Mouse (Mus musculus) heart, embryonic 11.5 days (tissue): ENCODE data around the gene Gulp1. TPM values are rescaled to one million over a fixed set of nuclear protein-coding genes. Genes with fewer than 3 reads are reported as not detected.

Experiments used
- ATAC-seq: fragments of 200-750 bp; cut with Nextera tagmentation; replicated peaks from 2 replicates; pipeline ENCODE4 v1.8.0; 2017; ENCODE audit warnings: moderate library complexity; ENCODE audit not compliant: insufficient number of reproducible peaks, low FRiP score, low TSS enrichment
- H3K27ac ChIP-seq: fragments of 300-500 bp; sonication (generic); 2 replicates; pipeline ENCODE4 v1.5.1; 2014; ENCODE audit warnings: mild to moderate bottlenecking, low read depth, low read length
- H3K27me3 ChIP-seq: fragments of 300-500 bp; sonication (generic); 2 replicates; pipeline ENCODE4 v1.6.1; 2014; ENCODE audit warnings: mild to moderate bottlenecking, low read length, mixed read lengths; ENCODE audit not compliant: control insufficient read depth, insufficient read depth
- H3K36me3 ChIP-seq: fragments of 300-500 bp; sonication (generic); 2 replicates; pipeline ENCODE4 v1.6.1; 2014; ENCODE audit warnings: mild to moderate bottlenecking, low read length, moderate library complexity, mixed read lengths; ENCODE audit not compliant: control insufficient read depth, insufficient read depth
- H3K4me1 ChIP-seq: fragments of 300-500 bp; sonication (generic); 2 replicates; pipeline ENCODE4 v1.6.1; 2014; ENCODE audit warnings: low read length; ENCODE audit not compliant: control insufficient read depth, insufficient read depth
- H3K4me2 ChIP-seq: fragments of 300-500 bp; sonication (generic); 2 replicates; pipeline ENCODE4 v1.6.1; 2014; ENCODE audit warnings: mild to moderate bottlenecking, moderate library complexity
- H3K4me3 ChIP-seq: fragments of 300-500 bp; sonication (generic); 2 replicates; pipeline ENCODE4 v1.5.1; 2014; ENCODE audit warnings: low read depth, low read length
- H3K9ac ChIP-seq: fragments of 300-500 bp; sonication (generic); 2 replicates; pipeline ENCODE4 v1.6.1; 2014; ENCODE audit warnings: mild to moderate bottlenecking, low read depth, low read length, moderate library complexity
- H3K9me3 ChIP-seq: fragments of 300-500 bp; sonication (generic); replicated peaks from 2 replicates; pipeline ENCODE4 v1.6.1; 2016; ENCODE audit warnings: low read length; ENCODE audit not compliant: control insufficient read depth
- WGBS: fragments of 180-500 bp; shearing (Covaris S2); extraction: QIAGEN DNeasy Blood & Tissue Kit; methylation state at CpG from one replicate; pipeline ENCODE4 v1.1.7; 2014; ENCODE audit not compliant: insufficient replicate concordance; 5-methylcytosine and 5-hydroxymethylcytosine counted together
- polyA plus RNA-seq: library from polyadenylated mRNA; unstranded; fragments of >200 nt; fragmentation: Nextera tagmentation; extraction: Ambion mirVana; gene quantifications from 2 replicates; pipeline ENCODE4 v1.2.1, GENCODE M21; 2014

The Gulp1 gene
- polyA plus RNA-seq, 1 experiment from 2014 or later = 20.0 TPM

GRCm38 (mm10) chr1:44580390-44580789 lies 29.1 kb downstream of the Gulp1 start:
- H3K27ac ChIP-seq = no peak overlapping the region
- no peaks in the 10 kb centered on the region for H3K9me3 ChIP-seq
- H3K4me1 ChIP-seq = peaks cover 8% of the 10 kb centered on the region
- H3K9ac ChIP-seq = no peak overlapping the region
- no peak for ATAC-seq
- no peaks in the 10 kb centered on the region for H3K27me3 ChIP-seq
- 75% methylated on average over 3 of the region's 3 CpGs for WGBS
- H3K36me3 ChIP-seq = no peaks in the 10 kb centered on the region
- no peak overlapping the region for H3K4me3 ChIP-seq
- no peak overlapping the region for H3K4me2 ChIP-seq

DNA sequence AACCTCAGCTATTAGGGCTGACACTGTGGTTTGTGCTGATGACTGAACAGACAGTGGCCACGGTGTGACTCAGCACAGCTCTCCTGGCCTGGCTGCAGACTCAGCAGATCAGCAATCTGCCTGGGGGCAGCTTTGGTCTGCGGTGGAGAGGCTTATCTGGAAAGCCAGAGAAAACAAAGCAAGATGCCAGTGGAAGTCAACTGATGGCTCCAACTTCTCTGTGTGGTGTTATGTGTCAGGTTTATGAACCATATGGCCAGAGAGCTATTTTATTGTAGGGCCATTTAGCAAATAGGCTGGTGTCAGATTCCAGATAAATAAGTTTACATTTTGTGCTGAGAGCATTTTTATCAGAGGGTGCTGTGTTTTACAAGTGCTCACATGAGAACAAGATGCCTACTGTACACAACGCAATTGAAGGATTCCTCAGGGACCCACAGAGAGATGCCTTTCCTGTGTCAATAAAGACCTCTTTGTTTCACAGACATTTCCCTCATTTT lies 33.6 kb downstream of the Gulp1 start:
- no peak overlapping the region for H3K4me2 ChIP-seq
- H3K27ac ChIP-seq = no peak overlapping the region
- H3K4me1 ChIP-seq = peaks cover 9% of the 10 kb centered on the region
- WGBS = 5% methylated on average over 3 of the region's 3 CpGs
- H3K4me3 ChIP-seq = no peak overlapping the region
- H3K9ac ChIP-seq = no peak overlapping the region
- H3K9me3 ChIP-seq = no peaks in the 10 kb centered on the region
- H3K27me3 ChIP-seq = no peaks in the 10 kb centered on the region
- ATAC-seq = peak; percentile 76; the same call in 1 of the 2 replicates
- no peaks in the 10 kb centered on the region for H3K36me3 ChIP-seq

DNA sequence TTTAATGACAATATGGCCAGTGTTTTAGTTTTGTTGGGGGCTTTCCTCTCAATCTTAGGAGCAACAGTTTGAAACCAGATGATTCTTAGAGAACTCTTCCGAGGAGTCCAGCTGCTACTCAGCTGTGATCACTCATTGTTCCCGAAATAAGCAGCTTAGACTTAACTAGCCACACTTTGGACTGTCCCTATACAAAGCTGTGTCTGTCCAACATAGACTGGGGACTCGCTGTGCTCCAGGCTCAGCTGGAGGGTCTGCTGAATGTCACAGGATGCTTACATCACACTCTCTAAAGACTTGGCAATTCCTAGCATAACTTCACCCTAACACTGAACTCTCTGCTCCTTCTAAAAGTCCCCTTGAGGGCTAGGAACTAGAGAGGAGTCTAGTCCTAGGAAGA lies 40.4 kb downstream of the Gulp1 start:
- H3K27me3 ChIP-seq = no peaks in the 10 kb centered on the region
- H3K27ac ChIP-seq = peak overlapping the region; percentile 66; the same call in 1 of the 2 replicates
- peaks cover 7% of the 10 kb centered on the region; the same call in 1 of the 2 replicates for H3K4me1 ChIP-seq
- H3K4me2 ChIP-seq = no peak overlapping the region
- no peak; the same call in 1 of the 2 replicates for ATAC-seq
- no peak overlapping the region for H3K9ac ChIP-seq
- WGBS = 14% methylated on average over 3 of the region's 3 CpGs
- no peaks in the 10 kb centered on the region for H3K36me3 ChIP-seq
- no peaks in the 10 kb centered on the region for H3K9me3 ChIP-seq
- H3K4me3 ChIP-seq = no peak overlapping the region

DNA sequence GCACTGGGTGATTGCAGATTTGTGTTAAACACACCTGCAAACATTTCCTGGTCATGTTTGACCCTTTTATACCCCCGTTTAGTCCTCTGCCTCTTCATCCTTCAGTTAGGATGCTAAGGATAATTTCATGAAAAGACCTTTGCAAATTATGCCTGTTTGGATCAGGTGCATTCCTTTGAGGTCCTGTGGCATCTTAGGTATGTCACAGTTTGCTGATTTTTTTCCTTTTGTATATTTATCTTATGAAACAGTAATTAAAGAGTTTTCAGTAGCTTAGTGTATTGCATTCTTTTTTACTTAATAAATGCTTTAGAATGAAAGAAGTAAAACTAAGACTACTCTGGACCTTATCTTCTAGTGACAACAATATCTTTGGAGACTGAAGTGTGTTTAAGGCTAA lies 41.8 kb downstream of the Gulp1 start:
- Histone ChIP-seq H3K4me3 (no peak overlapping the region), H3K4me2 (no peak overlapping the region), H3K36me3 (no peaks in the 10 kb centered on the region), H3K4me1 (peaks cover 7% of the 10 kb centered on the region; the same call in 1 of the 2 replicates), H3K27me3 (no peaks in the 10 kb centered on the region), H3K9ac (no peak overlapping the region), H3K27ac (no peak overlapping the region), H3K9me3 (no peaks in the 10 kb centered on the region)
- 76% methylated on average over 1 of the region's 1 CpGs for WGBS
- ATAC-seq = no peak

DNA sequence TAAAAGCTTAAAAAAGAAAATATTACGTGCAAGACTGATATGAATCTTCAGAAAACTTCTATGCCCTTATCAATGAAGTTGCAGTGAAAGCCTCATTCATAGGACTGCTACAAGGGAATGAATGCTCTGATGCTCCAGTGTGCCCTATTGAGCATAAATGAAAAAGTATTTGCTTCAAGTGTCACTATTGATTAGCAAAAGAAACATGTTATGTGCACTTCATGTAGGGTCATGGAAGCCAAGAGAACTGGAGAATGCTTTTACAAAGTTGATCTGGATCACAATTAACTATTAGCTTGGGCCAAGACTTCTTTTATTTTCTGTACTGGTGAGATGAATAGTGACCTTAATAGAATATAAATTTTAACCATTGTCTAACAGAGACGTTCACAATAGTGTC lies 47.0 kb downstream of the Gulp1 start:
- Histone ChIP-seq H3K9ac (no peak overlapping the region), H3K9me3 (no peaks in the 10 kb centered on the region), H3K4me3 (no peak overlapping the region), H3K27me3 (no peaks in the 10 kb centered on the region), H3K27ac (no peak overlapping the region), H3K4me1 (no peaks in the 10 kb centered on the region), H3K4me2 (no peak overlapping the region), H3K36me3 (no peaks in the 10 kb centered on the region)
- WGBS = 83% methylated on average over 2 of the region's 2 CpGs
- no peak for ATAC-seq

- Histone ChIP-seq H3K4me2 (no peak overlapping the region), H3K4me1 (no peaks in the 10 kb centered on the region), H3K4me3 (no peak overlapping the region), H3K9ac (no peak overlapping the region), H3K27me3 (no peaks in the 10 kb centered on the region), H3K36me3 (no peaks in the 10 kb centered on the region), H3K9me3 (no peaks in the 10 kb centered on the region), H3K27ac (no peak overlapping the region)
- ATAC-seq = no peak
- 55% methylated on average over 2 of the region's 2 CpGs for WGBS
Observed at GRCm38 (mm10) chr1:44613294-44614041, 62.2 kb downstream of the Gulp1 start.

- no peaks in the 10 kb centered on the region for H3K4me1 ChIP-seq
- no peaks in the 10 kb centered on the region for H3K36me3 ChIP-seq
- WGBS = 52% methylated on average over 2 of the region's 2 CpGs
- no peak overlapping the region for H3K4me2 ChIP-seq
- no peak for ATAC-seq
- no peak overlapping the region for H3K9ac ChIP-seq
- no peaks in the 10 kb centered on the region for H3K27me3 ChIP-seq
- H3K9me3 ChIP-seq = no peaks in the 10 kb centered on the region
- H3K27ac ChIP-seq = no peak overlapping the region
- no peak overlapping the region for H3K4me3 ChIP-seq
Observed at GRCm38 (mm10) chr1:44618751-44619150, 67.4 kb downstream of the Gulp1 start.

- Histone ChIP-seq H3K27ac (no peak overlapping the region), H3K9ac (no peak overlapping the region), H3K4me2 (no peak overlapping the region), H3K4me3 (no peak overlapping the region), H3K27me3 (no peaks in the 10 kb centered on the region), H3K9me3 (no peaks in the 10 kb centered on the region), H3K4me1 (peaks cover 2% of the 10 kb centered on the region; the same call in 1 of the 2 replicates), H3K36me3 (no peaks in the 10 kb centered on the region)
- ATAC-seq = no peak
- 44% methylated on average over 4 of the region's 4 CpGs for WGBS
Observed at GRCm38 (mm10) chr1:44634481-44634880, 83.2 kb downstream of the Gulp1 start.
